Mouse (Mus musculus) forebrain, embryonic 14.5 days (tissue): ENCODE results near the gene Smtn. TPM values are rescaled to one million over a fixed set of nuclear protein-coding genes. Genes with fewer than 3 reads are reported as not detected.

ENCODE experiments used
- ATAC-seq: fragments of 200-750 bp; cut with Nextera tagmentation; 2 replicates; pipeline ENCODE4 v1.8.0; 2017; ENCODE audit warnings: mild to moderate bottlenecking, moderate library complexity
- DNase-seq: peaks from one replicate; pipeline ENCODE4 v3.0.0-alpha.2; 2015; ENCODE audit warnings: low spot score
- H3K27ac ChIP-seq: fragments of 300-500 bp; sonication (generic); 2 replicates; pipeline ENCODE4 v1.5.1; 2014; ENCODE audit warnings: low read depth, mild to moderate bottlenecking, control low read depth, low read length, moderate library complexity
- H3K27me3 ChIP-seq: fragments of 300-500 bp; sonication (generic); replicated peaks from 2 replicates; pipeline ENCODE4 v1.6.1; 2014; ENCODE audit warnings: low read length, control low read depth, mixed read lengths; ENCODE audit not compliant: control insufficient read depth, insufficient read depth
- H3K36me3 ChIP-seq: fragments of 300-500 bp; sonication (generic); 2 replicates; pipeline ENCODE4 v1.6.1; 2014; ENCODE audit warnings: low read length, control low read depth; ENCODE audit not compliant: control insufficient read depth, insufficient read depth
- H3K4me1 ChIP-seq: fragments of 300-500 bp; sonication (generic); 2 replicates; pipeline ENCODE4 v1.6.1; 2014; ENCODE audit warnings: antibody characterized with exemption, low read length, control low read depth; ENCODE audit not compliant: control insufficient read depth, insufficient read depth
- H3K4me2 ChIP-seq: fragments of 300-500 bp; sonication (generic); 2 replicates; pipeline ENCODE4 v1.6.1; 2014; ENCODE audit warnings: mild to moderate bottlenecking, control low read depth, low read length
- H3K4me3 ChIP-seq: fragments of 300-500 bp; sonication (generic); 2 replicates; pipeline ENCODE4 v1.5.1; 2014; ENCODE audit warnings: low read depth, low read length, control low read depth
- H3K9ac ChIP-seq: fragments of 300-500 bp; sonication (generic); 2 replicates; pipeline ENCODE4 v1.6.1; 2014; ENCODE audit warnings: mild to moderate bottlenecking, low read length, control low read depth, moderate library complexity
- H3K9me3 ChIP-seq: fragments of 300-500 bp; sonication (generic); replicated peaks from 2 replicates; pipeline ENCODE4 v1.6.1; 2016; ENCODE audit warnings: low read length, control low read depth, mixed read lengths; ENCODE audit not compliant: control insufficient read depth
- WGBS: fragments of 180-500 bp; shearing (Covaris S2); extraction: QIAGEN DNeasy Blood & Tissue Kit; methylation state at CpG from one replicate; pipeline ENCODE4 v1.1.7; 2014; 5-methylcytosine and 5-hydroxymethylcytosine counted together
- polyA plus RNA-seq: library from polyadenylated mRNA; unstranded; fragments of >200 nt; fragmentation: Nextera tagmentation; extraction: Ambion mirVana; gene quantifications from 2 replicates; pipeline ENCODE4 v1.2.1, GENCODE M21; 2014

Smtn gene
- polyA plus RNA-seq, 1 experiment from 2014 or later = 11.6 TPM

GRCm38 (mm10) chr11:3554976-3555375 is 14.6 kb upstream of the Smtn start:
- no peak overlapping the region for H3K4me2 ChIP-seq
- no peak overlapping the region for H3K4me3 ChIP-seq
- H3K9ac ChIP-seq = no peak overlapping the region
- no peaks in the 10 kb centered on the region for H3K36me3 ChIP-seq
- H3K27me3 ChIP-seq = no peaks in the 10 kb centered on the region
- no peak overlapping the region for H3K27ac ChIP-seq
- DNase-seq (no peak), ATAC-seq (no peak)
- WGBS = 83% methylated on average over 4 of the region's 4 CpGs
- H3K4me1 ChIP-seq = no peaks in the 10 kb centered on the region
- H3K9me3 ChIP-seq = no peaks in the 10 kb centered on the region

- Histone ChIP-seq H3K27ac (no peak overlapping the region), H3K9ac (no peak overlapping the region), H3K27me3 (no peaks in the 10 kb centered on the region), H3K4me2 (no peak overlapping the region), H3K9me3 (no peaks in the 10 kb centered on the region), H3K36me3 (no peaks in the 10 kb centered on the region), H3K4me3 (no peak overlapping the region), H3K4me1 (no peaks in the 10 kb centered on the region)
- WGBS = 86% methylated on average over 5 of the region's 5 CpGs
- DNase-seq (no peak), ATAC-seq (no peak)
Observed at GRCm38 (mm10) chr11:3549791-3550190, 9.4 kb upstream of the Smtn start.

- no peaks in the 10 kb centered on the region for H3K4me1 ChIP-seq
- H3K9me3 ChIP-seq = peaks cover 3% of the 10 kb centered on the region; the same call in 1 of the 2 replicates
- H3K9ac ChIP-seq = no peak overlapping the region
- no peak for ATAC-seq
- no peaks in the 10 kb centered on the region for H3K27me3 ChIP-seq
- no peak for DNase-seq
- H3K27ac ChIP-seq = no peak overlapping the region
- no peak overlapping the region for H3K4me3 ChIP-seq
- H3K4me2 ChIP-seq = no peak overlapping the region
- WGBS = 64% methylated on average over 3 of the region's 3 CpGs
- no peaks in the 10 kb centered on the region for H3K36me3 ChIP-seq
Observed at GRCm38 (mm10) chr11:3548564-3549295, 8.3 kb upstream of the Smtn start.

- ATAC-seq (no peak), DNase-seq (peak; percentile 65)
- 56% methylated on average over 6 of the region's 6 CpGs for WGBS
- Histone ChIP-seq H3K27me3 (no peaks in the 10 kb centered on the region), H3K9ac (no peak overlapping the region), H3K36me3 (no peaks in the 10 kb centered on the region), H3K4me1 (no peaks in the 10 kb centered on the region), H3K4me2 (no peak overlapping the region), H3K27ac (no peak overlapping the region), H3K9me3 (peaks cover 3% of the 10 kb centered on the region; the same call in 1 of the 2 replicates), H3K4me3 (no peak overlapping the region)
Observed at GRCm38 (mm10) chr11:3547969-3548368, 7.6 kb upstream of the Smtn start.

- Histone ChIP-seq H3K36me3 (no peaks in the 10 kb centered on the region), H3K4me3 (no peak overlapping the region), H3K27ac (no peak overlapping the region), H3K9me3 (peaks cover 3% of the 10 kb centered on the region; the same call in 1 of the 2 replicates), H3K9ac (no peak overlapping the region), H3K4me1 (no peaks in the 10 kb centered on the region), H3K4me2 (no peak overlapping the region), H3K27me3 (no peaks in the 10 kb centered on the region)
- 53% methylated on average over 2 of the region's 2 CpGs for WGBS
- DNase-seq = no peak
- ATAC-seq = no peak
Observed at GRCm38 (mm10) chr11:3547047-3547446, 6.6 kb upstream of the Smtn start.

- Histone ChIP-seq H3K4me2 (no peak overlapping the region), H3K9me3 (peaks cover 3% of the 10 kb centered on the region; the same call in 1 of the 2 replicates), H3K9ac (no peak overlapping the region), H3K4me3 (no peak overlapping the region), H3K4me1 (no peaks in the 10 kb centered on the region), H3K27me3 (no peaks in the 10 kb centered on the region), H3K27ac (no peak overlapping the region), H3K36me3 (no peaks in the 10 kb centered on the region)
- 10% methylated on average over 1 of the region's 1 CpGs for WGBS
- no peak for DNase-seq
- ATAC-seq = no peak
Observed at GRCm38 (mm10) chr11:3546242-3546562, 5.8 kb upstream of the Smtn start.

- H3K9ac ChIP-seq = no peak overlapping the region
- H3K9me3 ChIP-seq = peaks cover 3% of the 10 kb centered on the region; the same call in 1 of the 2 replicates
- H3K4me1 ChIP-seq = no peaks in the 10 kb centered on the region
- DNase-seq (no peak), ATAC-seq (no peak)
- H3K27ac ChIP-seq = no peak overlapping the region
- H3K4me3 ChIP-seq = no peak overlapping the region
- no peaks in the 10 kb centered on the region for H3K36me3 ChIP-seq
- 12% methylated on average over 9 of the region's 9 CpGs for WGBS
- no peak overlapping the region for H3K4me2 ChIP-seq
- no peaks in the 10 kb centered on the region for H3K27me3 ChIP-seq
Observed at GRCm38 (mm10) chr11:3545531-3546241, 5.3 kb upstream of the Smtn start.

GRCm38 (mm10) chr11:3544409-3544808 is 4.0 kb upstream of the Smtn start:
- no peaks in the 10 kb centered on the region for H3K27me3 ChIP-seq
- no peak overlapping the region for H3K27ac ChIP-seq
- peaks cover 3% of the 10 kb centered on the region; the same call in 1 of the 2 replicates for H3K9me3 ChIP-seq
- WGBS = 92% methylated on average over 5 of the region's 5 CpGs
- no peak for ATAC-seq
- H3K9ac ChIP-seq = no peak overlapping the region
- no peak overlapping the region for H3K4me3 ChIP-seq
- H3K4me1 ChIP-seq = no peaks in the 10 kb centered on the region
- no peak for DNase-seq
- H3K4me2 ChIP-seq = no peak overlapping the region
- H3K36me3 ChIP-seq = no peaks in the 10 kb centered on the region

GRCm38 (mm10) chr11:3543001-3543400 is 2.6 kb upstream of the Smtn start:
- Histone ChIP-seq H3K4me3 (no peak overlapping the region), H3K9me3 (peaks cover 3% of the 10 kb centered on the region; the same call in 1 of the 2 replicates), H3K4me1 (no peaks in the 10 kb centered on the region), H3K27me3 (no peaks in the 10 kb centered on the region), H3K36me3 (no peaks in the 10 kb centered on the region), H3K9ac (no peak overlapping the region), H3K4me2 (no peak overlapping the region), H3K27ac (no peak overlapping the region)
- ATAC-seq = no peak
- 52% methylated on average over 5 of the region's 5 CpGs for WGBS
- DNase-seq = no peak
